Mouse (Mus musculus) cerebellum, adult 18-20 months (tissue): ENCODE measurements at regions not wholly inside any gene's neighbourhood (a gene's known extent, or its start where the extent isn't known, plus 50 kb on each side); places are given as distances from the start of the nearest gene placed in this dataset.
"Not testable (repeated sequence)": the region's sequence is repeated elsewhere in the genome, so short reads cannot be mapped to it uniquely, and the experiment has no call there.

Source experiments
- DNase-seq, 2 experiments: peaks; one replicate each; pipeline ENCODE4 v3.0.0; 2021

DNA sequence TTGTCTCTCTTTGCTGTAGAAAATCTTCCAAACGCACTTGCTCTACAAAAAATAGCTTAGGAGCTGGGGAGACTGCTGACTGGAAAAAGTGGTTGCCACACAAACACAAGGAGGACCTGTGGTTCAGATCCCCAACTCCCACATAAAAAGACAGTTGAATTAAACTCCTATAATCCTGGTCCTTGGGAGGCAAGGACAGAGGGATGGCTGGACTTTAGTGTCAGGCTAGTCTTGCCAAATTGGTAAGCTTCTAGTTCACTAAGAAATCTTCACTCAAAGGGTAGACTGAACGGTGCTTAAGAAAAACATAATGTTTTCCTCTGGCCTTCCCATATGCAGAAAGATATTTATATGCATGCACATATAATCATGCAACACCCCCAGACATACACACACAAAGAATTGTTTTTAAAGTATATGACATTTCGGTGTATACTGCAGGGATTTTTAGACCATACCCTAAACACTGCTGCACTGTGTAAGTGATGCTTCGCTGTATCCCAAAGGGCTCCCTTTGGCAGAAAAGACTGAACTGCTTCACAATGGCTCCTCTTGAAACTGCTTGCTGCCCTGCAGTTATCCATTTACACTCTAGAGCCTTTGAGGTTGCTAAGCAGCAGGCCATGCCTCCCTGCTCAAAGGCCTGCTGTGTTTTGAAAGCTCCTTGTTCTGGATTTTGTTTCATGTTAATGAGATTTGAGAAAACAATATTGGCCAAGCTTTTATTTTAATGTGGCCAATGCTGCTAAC, 1299.3 kb downstream of the Zfp704 start:
- DNase-seq = no peak

DNA sequence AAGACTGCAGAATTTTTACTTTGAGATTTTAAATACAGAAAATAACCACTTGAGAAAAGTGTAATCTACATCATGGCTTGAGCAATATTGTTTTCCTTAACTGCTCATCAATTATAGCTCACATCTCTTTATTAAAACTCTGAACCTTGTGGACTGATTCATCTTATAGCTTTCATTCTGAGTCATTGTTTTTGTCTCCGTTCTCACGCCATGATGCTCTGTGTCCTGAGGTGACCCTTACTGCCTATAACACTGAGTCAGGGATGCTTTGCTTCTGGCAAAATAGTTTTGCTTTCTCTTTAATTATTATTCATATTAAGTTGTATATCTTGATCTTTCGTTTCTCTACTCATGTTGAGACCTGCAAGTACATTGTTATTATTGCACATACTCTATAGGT, 1302.6 kb downstream of the Zfp704 start:
- DNase-seq = no peak

DNA sequence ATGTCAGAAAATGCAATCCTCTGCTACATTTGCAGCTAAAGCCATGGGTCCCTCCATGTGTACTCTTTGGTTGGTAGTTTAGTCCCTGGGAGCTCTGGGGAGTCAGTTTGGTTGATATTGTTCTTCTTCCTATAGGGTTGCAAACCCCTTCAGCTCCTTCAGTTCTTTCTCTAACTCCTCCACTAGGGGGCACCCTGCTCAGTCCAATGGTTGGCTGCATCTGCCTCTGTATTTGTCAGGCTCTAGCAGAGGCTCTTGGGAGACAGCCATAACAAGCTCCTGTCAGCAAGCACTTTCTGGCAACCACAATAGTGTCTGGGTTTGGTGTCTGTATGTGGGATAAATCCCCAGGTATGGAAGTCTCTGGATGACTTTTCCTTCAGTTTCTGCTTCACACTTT, 1305.1 kb downstream of the Zfp704 start:
- peak; percentile 18 to 40 for DNase-seq

DNA sequence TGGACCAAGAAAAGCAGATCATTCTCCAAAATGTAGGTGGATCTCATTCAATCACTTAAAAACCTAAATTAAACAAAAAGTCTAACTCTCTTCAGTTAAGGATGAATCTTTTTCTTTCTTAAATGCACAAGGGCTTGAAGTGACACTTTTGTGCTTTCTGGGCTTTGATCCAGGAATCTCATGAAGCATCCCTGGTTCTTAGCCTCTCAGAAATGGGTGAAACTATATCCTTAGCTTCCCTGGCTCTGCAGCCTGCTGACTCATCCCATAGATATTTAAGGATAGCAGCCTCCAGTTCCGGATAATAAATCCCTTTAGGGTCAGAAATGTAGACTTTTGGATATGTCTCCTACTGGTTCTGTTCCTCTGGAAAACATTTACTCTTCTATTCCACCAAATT, 1316.8 kb downstream of the Zfp704 start:
- no peak for DNase-seq

DNA sequence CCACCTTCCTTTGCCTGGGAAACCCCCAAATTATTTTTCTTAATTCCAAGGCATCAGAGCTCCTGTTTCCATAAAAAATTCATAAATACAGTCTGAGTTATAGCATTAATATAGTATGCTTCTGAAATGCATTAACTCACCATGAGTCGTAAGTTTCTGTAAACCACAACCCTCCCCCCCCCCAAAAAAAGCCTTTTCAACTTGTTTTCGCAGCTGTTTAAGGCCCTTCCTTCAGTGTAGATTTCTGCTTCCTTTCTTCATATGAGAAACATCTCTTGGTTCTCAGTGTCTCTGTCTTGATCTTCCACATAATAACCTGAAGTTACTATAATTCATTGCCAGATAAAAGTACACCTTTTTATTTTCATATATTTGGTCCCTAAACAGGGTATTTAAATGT, 1320.3 kb downstream of the Zfp704 start:
- DNase-seq = no peak

DNA sequence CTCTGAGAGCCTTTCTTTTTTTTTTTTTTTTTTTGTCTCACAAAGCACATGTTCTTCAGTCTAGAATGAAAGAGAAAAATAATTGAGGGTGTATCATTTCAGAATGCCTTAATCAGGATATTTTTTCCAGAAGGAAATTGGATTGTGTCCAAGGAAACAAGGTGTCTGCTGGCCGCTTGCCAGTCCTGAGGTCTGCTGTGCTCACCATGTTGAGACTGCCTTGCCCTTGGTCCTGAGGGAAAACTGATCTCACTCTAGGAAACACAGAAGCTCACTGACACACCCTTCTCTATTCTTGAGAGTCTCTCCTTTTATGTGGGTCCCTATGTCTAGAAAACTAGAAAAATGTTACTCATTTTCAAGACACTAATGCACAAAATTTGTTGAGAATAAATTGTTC, 1321.4 kb downstream of the Zfp704 start:
- peak; percentile 10 to 28 for DNase-seq

DNA sequence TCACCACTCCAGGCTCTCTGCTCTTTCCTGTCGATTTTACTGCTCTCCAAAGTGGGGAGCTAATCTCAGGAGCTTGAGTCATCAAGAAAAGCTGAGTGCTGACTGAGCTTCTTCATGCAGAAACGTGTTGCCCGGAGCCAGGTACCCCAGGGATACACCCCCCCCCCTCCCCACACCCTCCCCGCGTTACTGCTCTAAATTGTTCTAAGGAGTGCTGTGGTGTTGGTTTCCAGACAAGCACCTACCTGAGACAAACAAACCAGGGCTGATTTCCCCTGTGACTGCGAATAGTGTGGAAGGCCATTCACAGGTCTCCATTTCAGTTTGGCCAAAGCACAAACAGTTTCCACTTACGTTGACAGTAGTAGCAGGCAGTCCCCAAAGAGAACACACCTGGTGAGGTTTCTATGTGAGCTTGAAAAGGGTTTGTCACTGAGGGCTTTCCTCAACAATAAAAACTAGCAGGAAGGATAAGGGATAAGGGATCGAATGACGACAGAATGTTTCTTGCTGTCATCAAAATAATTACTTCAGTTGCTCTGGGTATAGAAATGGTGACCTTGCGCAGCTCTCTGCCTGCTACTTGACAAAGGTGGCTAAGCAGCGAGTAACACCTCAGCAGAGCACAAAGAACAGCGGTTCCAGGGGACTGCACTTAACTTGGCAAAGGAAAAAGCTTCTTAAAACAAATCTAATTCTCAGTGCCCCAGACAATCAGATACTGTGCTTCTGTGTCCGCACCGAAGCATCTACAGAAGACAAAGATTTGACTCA, 1325.0 kb downstream of the Zfp704 start:
- no peak for DNase-seq

DNA sequence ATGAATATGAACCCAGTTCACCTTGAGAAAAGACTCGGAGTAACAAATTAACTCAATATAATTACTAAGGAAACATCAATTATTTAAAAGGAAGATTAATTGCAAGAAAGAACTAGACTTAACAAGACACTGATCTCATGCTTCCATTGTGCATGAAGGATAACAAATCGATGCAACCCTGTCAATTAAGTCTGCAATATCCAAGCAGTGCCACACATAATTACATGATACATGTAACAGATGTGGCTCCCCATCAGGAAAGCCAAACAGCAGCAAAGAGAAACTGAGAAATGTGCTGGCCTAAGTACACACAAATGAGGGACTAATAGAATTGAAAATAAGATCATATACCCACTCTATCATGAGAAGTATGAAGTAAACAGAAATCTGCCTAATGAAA, 1327.5 kb downstream of the Zfp704 start:
- no peak for DNase-seq

DNA sequence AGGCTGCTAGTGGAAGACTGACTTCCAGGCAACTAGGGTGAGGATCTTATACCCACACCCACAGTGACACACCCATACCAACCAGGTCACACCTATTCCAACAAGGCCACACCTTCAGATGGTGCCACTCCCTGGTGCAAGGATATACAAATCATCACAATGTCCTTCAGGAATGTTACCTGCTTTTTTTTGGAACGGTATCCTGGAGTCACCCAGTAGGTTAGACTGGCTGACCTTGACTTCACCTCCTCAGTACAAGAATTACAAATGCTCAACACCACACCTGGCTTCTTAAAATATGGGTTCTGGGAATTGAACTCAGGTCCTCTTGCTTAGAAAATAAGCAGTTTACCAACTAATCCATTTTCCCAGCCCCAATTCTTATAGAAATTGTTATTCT, 1333.2 kb downstream of the Zfp704 start:
- DNase-seq = no peak

DNA sequence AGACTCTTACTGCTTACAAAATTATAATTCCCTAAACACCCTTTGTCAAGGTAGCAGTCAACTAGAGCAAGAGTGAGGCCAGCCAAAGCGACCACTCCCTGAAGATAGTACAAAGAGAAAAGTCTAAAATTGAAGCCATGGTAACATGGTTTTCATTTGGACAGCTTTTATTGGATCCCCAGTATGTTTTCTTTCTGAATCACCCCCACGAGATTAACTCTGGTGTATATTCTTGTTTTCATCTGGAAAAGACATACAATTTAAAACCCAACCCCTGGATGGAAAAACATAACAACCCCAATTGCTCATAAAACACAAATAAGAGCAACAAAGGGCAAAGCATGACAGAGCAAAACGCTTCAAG, 1339.0 kb downstream of the Zfp704 start:
- DNase-seq = no peak

DNA sequence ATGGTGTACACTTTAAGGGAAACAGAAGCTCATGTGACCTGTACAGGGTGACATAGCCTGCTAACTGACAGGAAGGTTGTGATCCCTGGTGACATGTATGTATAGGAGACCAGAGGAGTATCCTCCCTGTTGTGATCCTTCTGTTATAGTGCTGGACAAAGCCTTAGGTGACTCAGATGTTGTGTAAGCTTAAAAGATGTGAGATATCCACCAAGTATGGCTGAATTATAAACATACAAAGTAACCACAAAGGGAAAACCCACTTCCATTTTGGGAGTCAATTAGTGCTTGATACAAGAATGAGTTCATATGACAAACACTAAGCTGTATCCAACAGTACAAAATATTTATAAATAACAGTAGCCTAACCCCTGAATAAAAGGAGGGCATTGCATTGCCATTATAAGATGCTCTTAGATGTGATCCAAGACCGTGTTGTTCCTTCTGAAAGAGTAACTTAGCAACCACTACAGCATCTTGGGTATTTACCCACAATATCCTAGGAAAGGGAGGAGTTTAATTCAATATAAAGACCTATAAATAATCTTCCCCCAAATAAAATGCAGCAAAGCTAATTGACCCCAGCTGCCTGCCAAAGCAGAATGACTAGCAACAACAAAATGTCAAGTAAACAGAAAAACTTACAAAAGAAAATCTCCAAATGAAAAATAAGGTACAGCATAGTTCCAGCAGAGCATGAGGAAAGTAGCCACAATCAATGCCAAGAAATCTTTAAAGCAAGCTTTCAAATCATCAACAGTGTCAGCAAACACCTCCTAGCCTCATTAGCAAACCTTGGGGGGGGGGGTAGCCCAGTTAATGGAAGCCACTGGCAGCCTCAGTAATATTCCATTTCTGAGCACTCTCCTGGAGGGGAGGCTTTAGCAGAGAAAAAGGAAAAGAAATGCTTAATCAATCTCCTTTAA, 1339.6 kb downstream of the Zfp704 start:
- no peak for DNase-seq

DNA sequence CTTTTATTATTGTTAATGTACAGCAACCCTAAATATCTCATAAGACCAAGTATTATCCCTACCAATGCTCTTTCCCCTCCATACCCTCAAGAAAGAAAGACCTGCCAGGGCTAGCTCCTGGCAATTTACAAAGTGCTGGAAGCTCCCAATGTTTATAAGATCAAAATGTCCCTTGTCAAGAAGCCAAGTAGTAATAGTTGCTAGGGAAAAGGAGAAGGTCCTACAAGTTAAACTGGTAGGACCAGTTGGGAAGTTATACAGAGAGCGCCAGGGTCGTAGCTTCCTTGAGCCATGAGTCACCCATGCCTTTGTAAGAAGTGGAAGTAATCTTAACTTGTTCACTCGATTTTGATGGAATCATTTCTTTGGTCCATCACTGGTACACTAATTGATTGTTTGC, 1344.1 kb downstream of the Zfp704 start:
- DNase-seq = no peak

DNA sequence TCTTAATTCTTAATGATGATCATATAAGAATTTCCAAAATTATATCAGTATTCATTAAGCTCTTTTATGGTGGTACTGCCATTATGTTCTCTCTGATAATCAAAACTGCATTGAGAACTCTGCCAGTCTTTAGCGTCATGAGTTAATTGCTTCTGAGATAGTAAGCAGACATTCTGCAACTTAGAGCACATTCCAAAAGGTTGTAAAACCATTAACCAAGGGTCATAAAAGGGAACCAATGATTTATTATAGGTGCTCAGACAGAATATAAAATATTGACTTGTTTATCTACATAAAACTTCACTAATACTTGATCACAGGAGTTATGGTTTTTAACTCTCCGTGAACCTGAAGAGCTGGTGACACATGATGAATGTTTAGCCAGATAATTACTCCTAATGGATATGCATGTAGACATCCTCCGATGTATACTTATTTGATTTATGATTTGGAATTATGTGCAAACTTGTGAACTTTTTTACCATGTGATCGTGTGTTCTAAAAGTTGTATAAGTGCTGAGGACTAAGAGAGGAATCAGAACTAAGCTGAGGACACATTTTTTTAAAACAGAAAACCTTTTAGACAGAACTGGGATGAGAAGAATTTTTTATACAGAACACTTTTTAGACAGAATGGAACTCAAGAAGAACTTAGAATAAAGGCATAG, 1345.4 kb downstream of the Zfp704 start:
- no peak for DNase-seq

DNA sequence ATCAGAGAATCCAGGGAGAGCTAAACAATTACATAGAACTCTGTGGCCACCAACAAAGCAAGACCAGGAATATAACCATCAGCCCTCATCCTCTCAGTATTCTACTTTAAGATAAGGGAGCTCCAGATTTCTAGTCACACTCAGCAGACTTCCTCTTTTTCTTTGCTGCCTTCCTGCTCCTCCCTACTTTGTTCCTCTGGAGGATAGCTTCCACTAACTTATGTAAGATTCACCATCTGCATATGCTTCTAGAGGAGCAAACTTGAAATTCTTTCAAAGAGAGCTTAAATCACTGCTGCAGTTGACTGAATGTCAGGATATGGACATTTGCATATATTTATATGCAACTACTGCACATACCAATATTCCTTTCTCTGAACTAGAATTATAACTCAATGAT, 1352.6 kb downstream of the Zfp704 start:
- DNase-seq = no peak

DNA sequence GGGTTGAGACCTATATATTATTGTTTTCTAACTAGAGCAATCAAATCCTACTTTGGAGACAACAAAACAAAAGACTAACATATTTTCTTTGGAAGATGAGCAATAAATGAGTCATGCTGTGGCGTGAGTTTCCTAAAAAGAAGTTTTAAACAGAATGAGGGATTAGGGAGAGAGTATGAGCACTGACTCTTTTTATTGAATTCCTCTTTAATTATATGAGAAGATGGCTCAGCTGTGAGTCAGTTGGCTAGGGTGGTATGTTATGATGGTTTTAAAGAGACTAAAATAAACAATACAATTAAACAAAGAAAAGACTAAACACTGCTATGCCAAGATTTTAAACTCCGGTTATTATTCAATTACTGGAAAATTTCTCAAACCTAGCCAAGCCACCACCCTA, 1357.6 kb downstream of the Zfp704 start:
- no peak for DNase-seq

DNA sequence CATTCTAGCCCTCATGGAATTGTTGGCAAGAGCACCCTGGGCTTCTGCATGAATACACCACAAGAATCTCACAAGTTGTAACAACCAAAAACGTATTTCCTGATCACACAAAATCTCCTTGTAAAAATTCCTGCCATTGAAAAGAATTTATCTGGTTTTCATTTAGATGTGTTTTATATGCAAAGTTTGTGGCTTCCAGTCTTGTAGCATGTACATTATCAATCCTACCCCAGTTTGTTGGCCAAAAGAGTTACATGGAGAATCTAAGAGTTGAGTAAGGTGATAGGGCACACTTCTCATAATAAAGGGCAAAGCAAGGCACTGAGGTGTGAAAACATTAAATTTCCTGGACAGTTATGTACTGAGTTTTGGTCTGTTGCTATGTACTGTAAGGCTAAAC, 1361.0 kb downstream of the Zfp704 start:
- DNase-seq = no peak

DNA sequence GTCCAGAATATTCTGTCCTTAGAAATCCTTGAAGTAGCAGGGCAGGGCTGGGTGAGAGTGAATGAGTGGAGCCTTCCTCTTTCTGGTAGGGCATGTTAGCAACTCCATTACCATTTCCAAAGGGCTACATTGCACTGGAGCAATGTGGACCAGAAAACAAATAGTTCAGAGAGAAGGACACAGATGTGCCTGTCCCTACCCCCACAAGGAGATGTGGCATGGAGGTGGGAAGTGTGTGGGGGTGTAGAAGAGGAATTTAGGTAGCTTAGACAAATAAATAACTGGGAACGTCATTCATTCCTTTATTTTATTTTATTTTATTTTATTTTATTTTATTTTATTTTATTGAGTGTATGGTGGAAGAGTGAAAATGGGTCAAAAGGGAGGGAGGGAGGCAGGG, 1364.1 kb downstream of the Zfp704 start:
- peak; percentile 28 to 43 for DNase-seq

DNA sequence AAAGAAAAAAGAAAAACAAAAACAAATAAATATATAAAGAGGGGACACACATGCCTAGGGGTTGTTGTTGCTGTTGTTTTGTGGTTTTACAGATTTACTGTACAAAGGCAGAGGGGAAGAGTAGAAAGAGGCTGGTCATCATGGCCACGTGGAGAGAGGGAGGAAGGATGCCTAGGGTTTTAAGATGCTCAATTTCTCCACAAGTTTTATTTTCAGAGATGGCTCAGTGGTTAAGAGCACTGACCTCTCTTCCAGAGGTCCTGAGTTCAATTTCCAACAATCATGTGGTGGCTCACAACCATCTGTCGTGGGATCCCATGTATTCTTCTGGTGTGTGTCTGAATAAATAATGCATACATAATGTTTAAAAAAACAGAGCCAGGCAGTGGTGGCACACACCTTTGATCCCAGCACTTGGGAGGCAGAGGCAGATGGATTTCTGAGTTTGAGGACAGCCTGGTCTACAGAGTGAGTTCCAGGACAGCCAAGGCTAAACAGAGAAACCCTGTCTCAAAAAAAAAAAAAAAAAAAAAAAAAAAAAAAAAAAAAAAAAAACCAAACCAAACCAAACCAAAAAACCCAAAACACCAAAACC, 1364.6 kb downstream of the Zfp704 start:
- peak; percentile 21 to 27 for DNase-seq

DNA sequence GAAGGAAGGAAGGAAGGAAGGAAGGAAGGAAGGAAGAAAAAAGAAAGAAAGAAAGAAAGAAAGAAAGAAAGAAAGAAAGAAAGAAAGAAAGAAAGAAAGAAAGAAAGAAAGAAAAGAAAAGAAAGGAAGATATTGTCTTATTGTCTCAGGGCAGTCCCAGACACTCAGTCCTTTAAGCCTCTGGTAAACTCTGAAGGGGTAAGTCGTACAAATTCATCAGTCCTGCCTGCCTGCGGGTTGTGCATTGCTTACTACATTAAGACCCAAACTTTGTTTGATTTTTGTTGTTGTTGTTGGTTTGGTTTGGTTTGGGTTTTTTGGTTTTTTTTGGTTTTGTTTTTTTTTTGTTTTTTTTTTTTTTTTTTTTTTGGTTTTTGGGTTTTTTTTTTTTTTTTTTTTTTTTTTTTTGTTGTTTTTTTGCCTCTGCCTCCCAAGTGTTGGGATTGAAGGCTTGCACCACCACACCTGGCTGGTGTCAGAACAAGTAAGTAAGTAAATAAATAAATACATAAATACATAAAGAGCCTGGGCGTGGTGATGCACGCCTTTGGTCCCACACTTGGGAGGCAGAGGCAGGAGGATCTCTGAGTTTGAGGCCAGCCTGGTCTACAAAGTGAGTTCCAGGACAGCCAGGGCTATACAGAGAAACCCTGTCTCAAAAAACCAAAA, 1365.2 kb downstream of the Zfp704 start:
- DNase-seq = not testable (repeated sequence)

DNA sequence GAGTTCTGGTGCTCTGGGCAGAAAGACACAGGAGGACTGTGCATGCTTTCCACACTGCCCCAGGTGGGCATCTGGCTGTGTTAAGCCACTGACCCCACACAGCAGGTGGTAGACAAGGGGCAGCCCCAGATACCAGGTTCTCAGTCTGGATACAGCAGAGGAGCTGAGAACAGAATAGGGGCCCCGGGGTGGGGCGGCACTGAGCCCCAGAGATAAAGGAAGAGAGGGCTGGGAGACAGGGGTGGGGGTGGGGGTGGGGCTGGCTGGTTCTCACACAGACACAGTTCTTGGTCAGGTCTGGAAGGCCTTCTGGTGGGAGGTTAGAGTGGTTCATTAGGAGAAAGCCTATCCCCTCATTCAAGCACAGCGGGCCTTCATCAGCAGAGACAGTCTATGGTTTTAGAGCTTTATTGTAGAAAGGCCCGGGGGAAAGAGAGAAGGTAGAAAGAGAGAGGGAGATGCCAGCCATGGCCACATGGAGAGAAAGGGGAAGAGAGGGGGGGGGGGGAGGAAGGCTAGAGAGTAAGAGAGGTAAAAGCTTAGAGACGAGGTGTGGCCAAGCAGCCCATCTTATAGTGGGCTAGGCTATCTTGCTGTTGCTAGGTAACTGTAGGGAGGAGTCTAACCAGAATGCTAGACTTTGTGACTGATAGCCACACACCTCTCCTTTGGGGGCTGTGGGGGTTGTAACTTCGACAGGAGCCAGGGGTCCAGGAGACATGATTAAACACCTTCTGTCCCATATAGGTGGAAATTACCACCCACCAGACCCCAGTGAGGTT, 1403.1 kb downstream of the Zfp704 start:
- no peak for DNase-seq

DNA sequence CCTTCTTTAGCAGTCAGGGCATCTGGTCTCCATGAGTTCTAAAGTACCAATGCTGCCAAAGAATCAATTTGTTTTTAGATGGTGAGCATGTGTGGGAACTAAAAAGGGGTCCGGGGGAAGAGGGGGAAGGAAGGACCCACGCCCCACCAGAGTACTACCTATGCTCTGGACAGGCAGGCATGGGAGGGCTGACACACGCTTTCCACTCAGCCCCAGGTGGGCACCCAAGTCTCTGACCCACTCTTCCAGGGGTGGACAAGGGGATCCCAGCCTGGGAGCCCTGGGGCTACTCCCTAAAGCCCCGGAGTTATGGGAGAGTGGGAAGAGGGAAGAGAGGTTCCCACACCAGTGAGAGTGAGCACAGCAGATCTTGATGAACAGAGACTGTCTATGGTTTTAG, 1446.9 kb downstream of the Zfp704 start:
- no peak for DNase-seq
